Mouse (Mus musculus): Measurements from ENCODE around the gene Cmtm2a. TPM values are rescaled to one million over a fixed set of nuclear protein-coding genes. Genes with fewer than 3 reads are reported as not detected.

Cmtm2a gene
- polyA plus RNA-seq, 1 experiment from 2014 or later = not detected

GRCm38 (mm10) chr8:104251461-104251860 is 41.5 kb downstream of the Cmtm2a start:
- Histone ChIP-seq H3K4me2 (ENCODE audit: low read depth, low read length) (peak overlapping the region; percentile 70), H3K9me3 (replicated peaks; ENCODE audit: control insufficient read depth, low read length) (no peaks in the 10 kb centered on the region), H3K9ac (ENCODE audit: low read length) (peak overlapping the region; percentile 88), H3K27me3 (ENCODE audit: control insufficient read depth, insufficient read depth, low read length) (no peaks in the 10 kb centered on the region), H3K4me3 (ENCODE audit: low read length) (peak overlapping the region; percentile 88), H3K27ac (ENCODE audit: low read length) (no peak overlapping the region), H3K4me1 (ENCODE audit: control insufficient read depth, insufficient read depth, low read length) (peaks cover 13% of the 10 kb centered on the region), H3K36me3 (ENCODE audit: control insufficient read depth, insufficient read depth) (no peaks in the 10 kb centered on the region)
- no peak for ATAC-seq (replicated peaks; ENCODE audit: extremely low read depth, insufficient read depth, low FRiP score)
- under 1% methylated on average over 7 of the region's 7 CpGs for WGBS

GRCm38 (mm10) chr8:104250439-104251367 is 42.3 kb downstream of the Cmtm2a start, which contains the start of gene Cklf:
TSS of gene Cklf (plus strand) at chr8:104250861.
- peak within 1 kb of the TSS; percentile 81 for H3K27ac ChIP-seq (ENCODE audit: low read length)
- ATAC-seq (replicated peaks; ENCODE audit: extremely low read depth, insufficient read depth, low FRiP score) = peak; percentile 83
- 4% methylated on average over 41 of the region's 41 CpGs for WGBS

DNA sequence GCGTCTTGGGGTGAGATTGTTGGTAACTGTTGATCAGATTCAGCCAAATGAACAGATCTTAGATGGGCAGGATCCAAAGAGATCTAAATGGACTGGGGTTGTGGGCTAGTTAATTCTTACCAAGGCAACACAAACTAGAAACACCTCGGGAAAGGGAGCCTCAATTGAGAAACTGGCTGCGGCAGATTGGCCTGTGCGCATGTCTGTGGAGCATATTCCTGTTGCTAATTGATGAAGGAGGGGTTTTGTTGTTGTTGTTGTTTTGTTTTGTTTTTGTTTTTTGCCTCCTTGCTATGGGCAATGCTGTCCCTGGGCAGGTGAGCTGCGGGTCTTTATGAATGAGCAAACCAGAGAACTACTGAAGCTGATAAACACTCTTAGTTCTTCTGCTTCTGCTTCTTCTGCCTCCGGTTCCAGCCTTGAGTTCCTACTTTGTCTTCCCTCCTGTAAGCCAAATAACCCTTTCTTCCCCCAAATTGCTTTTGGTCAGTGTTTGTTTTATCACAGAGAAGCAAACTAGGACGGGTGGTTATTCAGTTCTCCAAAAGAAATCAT is 43.5 kb downstream of the Cmtm2a start:
- Histone ChIP-seq H3K27me3 (ENCODE audit: control insufficient read depth, insufficient read depth, low read length) (no peaks in the 10 kb centered on the region), H3K9me3 (replicated peaks; ENCODE audit: control insufficient read depth, low read length) (no peaks in the 10 kb centered on the region), H3K4me1 (ENCODE audit: control insufficient read depth, insufficient read depth, low read length) (peaks cover 13% of the 10 kb centered on the region), H3K36me3 (ENCODE audit: control insufficient read depth, insufficient read depth) (no peaks in the 10 kb centered on the region), H3K4me2 (ENCODE audit: low read depth, low read length) (no peak overlapping the region), H3K4me3 (ENCODE audit: low read length) (no peak overlapping the region), H3K27ac (ENCODE audit: low read length) (no peak overlapping the region), H3K9ac (ENCODE audit: low read length) (no peak overlapping the region)
- ATAC-seq (replicated peaks; ENCODE audit: extremely low read depth, insufficient read depth, low FRiP score) = no peak
- WGBS = 77% methylated on average over 7 of the region's 7 CpGs

More at GRCm38 (mm10) chr8:104250439-104251367, 42.3 kb downstream of the Cmtm2a start, which contains the start of gene Cklf:
- H3K9me3 ChIP-seq (replicated peaks; ENCODE audit: control insufficient read depth, low read length) = no peaks in the 10 kb centered on the region
- peak within 1 kb of the TSS; percentile 88 for H3K4me3 ChIP-seq (ENCODE audit: low read length)
- no peaks in the 10 kb centered on the region for H3K27me3 ChIP-seq (ENCODE audit: control insufficient read depth, insufficient read depth, low read length)
- H3K4me2 ChIP-seq (ENCODE audit: low read depth, low read length) = peak within 1 kb of the TSS; percentile 70
- H3K36me3 ChIP-seq (ENCODE audit: control insufficient read depth, insufficient read depth) = no peaks in the 10 kb centered on the region
- peak within 1 kb of the TSS; percentile 88 for H3K9ac ChIP-seq (ENCODE audit: low read length)
- peaks cover 13% of the 10 kb centered on the region for H3K4me1 ChIP-seq (ENCODE audit: control insufficient read depth, insufficient read depth, low read length)

DNA sequence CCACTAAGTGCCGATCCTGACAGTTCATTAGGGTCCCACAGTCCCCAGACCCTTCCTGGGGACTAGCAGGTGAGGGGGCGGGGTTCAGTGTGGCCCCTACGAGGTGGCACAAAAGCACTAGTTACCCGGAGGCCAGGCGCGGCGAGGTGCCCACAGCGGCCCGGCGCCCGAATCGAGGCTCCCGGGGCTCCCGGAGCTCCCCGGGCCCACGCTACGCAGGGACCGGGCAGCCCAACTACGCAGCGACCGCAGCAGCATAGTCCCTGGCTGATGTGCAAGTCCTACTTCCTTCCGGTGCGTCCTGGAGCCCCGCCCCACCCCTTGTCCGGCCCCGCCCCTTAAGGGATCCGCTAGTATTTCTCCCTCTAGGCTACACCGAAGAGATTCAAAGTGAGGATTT is 44.7 kb downstream of the Cmtm2a start, which contains the start of gene Tk2:
Gene Tk2 (minus strand): TSS at position 283 of the 400 bp plus-strand sequence.
- peak; percentile 81 for ATAC-seq (replicated peaks; ENCODE audit: extremely low read depth, insufficient read depth, low FRiP score)
- H3K27me3 ChIP-seq (ENCODE audit: control insufficient read depth, insufficient read depth, low read length) = no peaks in the 10 kb centered on the region
- H3K4me2 ChIP-seq (ENCODE audit: low read depth, low read length) = peak within 1 kb of the TSS; percentile 68
- under 1% methylated on average over 28 of the region's 28 CpGs for WGBS
- H3K27ac ChIP-seq (ENCODE audit: low read length) = peak within 1 kb of the TSS; percentile 6; the same call in 1 of the 2 replicates
- peaks cover 13% of the 10 kb centered on the region for H3K4me1 ChIP-seq (ENCODE audit: control insufficient read depth, insufficient read depth, low read length)
- peak within 1 kb of the TSS; percentile 83 for H3K9ac ChIP-seq (ENCODE audit: low read length)
- H3K4me3 ChIP-seq (ENCODE audit: low read length) = peak within 1 kb of the TSS; percentile 82
- H3K9me3 ChIP-seq (replicated peaks; ENCODE audit: control insufficient read depth, low read length) = no peaks in the 10 kb centered on the region
- H3K36me3 ChIP-seq (ENCODE audit: control insufficient read depth, insufficient read depth) = no peaks in the 10 kb centered on the region

GRCm38 (mm10) chr8:104247908-104248275 is 45.1 kb downstream of the Cmtm2a start:
- Histone ChIP-seq H3K27me3 (ENCODE audit: control insufficient read depth, insufficient read depth, low read length) (no peaks in the 10 kb centered on the region), H3K4me3 (ENCODE audit: low read length) (peak overlapping the region; percentile 82), H3K4me1 (ENCODE audit: control insufficient read depth, insufficient read depth, low read length) (peaks cover 13% of the 10 kb centered on the region), H3K4me2 (ENCODE audit: low read depth, low read length) (peak overlapping the region; percentile 68), H3K36me3 (ENCODE audit: control insufficient read depth, insufficient read depth) (peaks cover under 1% of the 10 kb centered on the region; the same call in 1 of the 2 replicates), H3K9me3 (replicated peaks; ENCODE audit: control insufficient read depth, low read length) (no peaks in the 10 kb centered on the region), H3K9ac (ENCODE audit: low read length) (peak overlapping the region; percentile 83), H3K27ac (ENCODE audit: low read length) (0 out of 2 replicates have a peak overlapping the region, but pooled peaks have one; percentile 4)
- WGBS = 4% methylated on average over 11 of the region's 11 CpGs
- ATAC-seq (replicated peaks; ENCODE audit: extremely low read depth, insufficient read depth, low FRiP score) = no peak

DNA sequence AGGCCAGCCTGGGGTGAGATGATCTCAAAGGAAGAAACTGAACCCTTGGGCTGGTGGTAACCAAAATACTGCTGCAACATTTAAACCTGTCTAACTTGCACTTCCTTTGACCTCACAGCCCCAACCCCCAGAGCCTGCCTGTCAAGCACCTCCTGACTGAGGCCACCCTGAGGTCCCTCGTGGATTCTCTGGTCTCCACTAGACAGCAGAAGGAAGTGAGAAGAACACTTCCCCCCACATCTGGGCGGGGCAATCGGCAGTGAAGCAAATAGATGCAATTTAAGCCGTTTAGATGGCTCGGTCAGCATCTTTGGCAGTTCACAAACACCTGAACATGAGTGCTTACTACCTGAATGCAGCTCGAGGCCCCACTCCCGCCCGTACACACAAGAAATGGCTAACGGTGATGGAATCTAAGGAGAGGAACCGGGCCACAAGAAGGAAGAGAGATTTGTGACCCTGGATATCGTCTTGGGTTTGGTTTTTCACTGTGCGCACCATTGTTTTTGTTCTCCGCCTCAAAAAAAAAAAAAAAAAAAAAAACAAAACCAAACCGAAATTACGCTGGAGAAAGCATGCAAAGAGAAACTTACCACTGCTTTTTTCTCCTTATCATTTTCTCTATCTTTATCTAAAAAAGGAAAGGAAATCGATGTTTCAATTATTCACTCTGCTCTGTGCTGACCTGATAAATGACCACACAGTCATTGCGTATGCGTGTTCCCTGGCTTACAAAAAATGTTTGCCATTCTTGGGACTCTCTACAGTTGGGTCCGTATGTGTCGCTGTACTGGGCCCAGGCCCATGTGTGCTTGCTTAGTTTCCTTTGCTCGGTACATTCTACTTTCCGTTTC is 45.7 kb downstream of the Cmtm2a start:
- no peak for ATAC-seq (replicated peaks; ENCODE audit: extremely low read depth, insufficient read depth, low FRiP score)
- peak overlapping the region; percentile 82 for H3K4me3 ChIP-seq (ENCODE audit: low read length)
- H3K27ac ChIP-seq (ENCODE audit: low read length) = no peak overlapping the region
- no peaks in the 10 kb centered on the region for H3K27me3 ChIP-seq (ENCODE audit: control insufficient read depth, insufficient read depth, low read length)
- H3K4me1 ChIP-seq (ENCODE audit: control insufficient read depth, insufficient read depth, low read length) = peaks cover 13% of the 10 kb centered on the region
- WGBS = 65% methylated on average over 22 of the region's 22 CpGs
- H3K9ac ChIP-seq (ENCODE audit: low read length) = peak overlapping the region; percentile 83
- no peaks in the 10 kb centered on the region for H3K9me3 ChIP-seq (replicated peaks; ENCODE audit: control insufficient read depth, low read length)
- H3K4me2 ChIP-seq (ENCODE audit: low read depth, low read length) = peak overlapping the region; percentile 68
- peaks cover 3% of the 10 kb centered on the region; the same call in 1 of the 2 replicates for H3K36me3 ChIP-seq (ENCODE audit: control insufficient read depth, insufficient read depth)

GRCm38 (mm10) chr8:104246621-104247020 is 46.4 kb downstream of the Cmtm2a start:
- no peaks in the 10 kb centered on the region for H3K9me3 ChIP-seq (replicated peaks; ENCODE audit: control insufficient read depth, low read length)
- H3K27me3 ChIP-seq (ENCODE audit: control insufficient read depth, insufficient read depth, low read length) = no peaks in the 10 kb centered on the region
- no peak overlapping the region for H3K9ac ChIP-seq (ENCODE audit: low read length)
- no peak for ATAC-seq (replicated peaks; ENCODE audit: extremely low read depth, insufficient read depth, low FRiP score)
- peaks cover 11% of the 10 kb centered on the region for H3K4me1 ChIP-seq (ENCODE audit: control insufficient read depth, insufficient read depth, low read length)
- H3K4me3 ChIP-seq (ENCODE audit: low read length) = no peak overlapping the region
- H3K4me2 ChIP-seq (ENCODE audit: low read depth, low read length) = no peak overlapping the region
- WGBS = 82% methylated on average over 4 of the region's 4 CpGs
- no peak overlapping the region for H3K27ac ChIP-seq (ENCODE audit: low read length)
- peaks cover 3% of the 10 kb centered on the region; the same call in 1 of the 2 replicates for H3K36me3 ChIP-seq (ENCODE audit: control insufficient read depth, insufficient read depth)

DNA sequence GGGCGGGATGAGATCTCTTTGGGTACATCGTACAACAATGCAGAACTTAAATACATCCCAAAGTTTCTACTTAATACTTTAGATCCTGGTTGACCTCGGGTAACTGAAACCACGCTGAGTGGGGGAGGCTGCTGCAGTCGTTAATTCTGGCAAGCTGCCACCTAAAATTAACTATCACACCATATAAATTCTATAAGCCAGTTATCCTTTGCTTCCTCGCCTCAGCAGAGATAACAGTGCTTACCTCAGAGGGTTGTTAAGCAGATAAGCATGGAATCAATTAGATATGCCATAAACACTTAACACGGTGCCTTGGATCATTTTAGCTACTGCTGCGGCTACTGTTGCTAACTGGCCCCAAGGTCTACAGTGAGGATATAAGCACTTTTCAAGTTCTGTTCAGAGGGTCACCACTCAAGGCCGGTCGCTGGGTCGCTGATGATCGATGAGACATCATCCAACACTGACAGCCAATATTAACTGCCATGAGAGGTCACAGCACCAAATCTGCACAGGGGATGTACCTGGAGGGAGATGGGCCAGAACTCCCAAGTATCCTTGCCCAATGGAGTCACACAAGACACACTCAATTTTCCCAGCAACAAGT is 50.8 kb downstream of the Cmtm2a start:
- Histone ChIP-seq H3K9ac (ENCODE audit: low read length) (no peak overlapping the region), H3K4me1 (ENCODE audit: control insufficient read depth, insufficient read depth, low read length) (peaks cover 2% of the 10 kb centered on the region), H3K27ac (ENCODE audit: low read length) (no peak overlapping the region), H3K4me3 (ENCODE audit: low read length) (no peak overlapping the region), H3K27me3 (ENCODE audit: control insufficient read depth, insufficient read depth, low read length) (no peaks in the 10 kb centered on the region), H3K4me2 (ENCODE audit: low read depth, low read length) (no peak overlapping the region), H3K36me3 (ENCODE audit: control insufficient read depth, insufficient read depth) (peaks cover 16% of the 10 kb centered on the region), H3K9me3 (replicated peaks; ENCODE audit: control insufficient read depth, low read length) (no peaks in the 10 kb centered on the region)
- no peak for ATAC-seq (replicated peaks; ENCODE audit: extremely low read depth, insufficient read depth, low FRiP score)
- 70% methylated on average over 12 of the region's 12 CpGs for WGBS
